Mouse (Mus musculus) hindbrain, postnatal 0 days (tissue): ENCODE data around the gene Osbpl5. TPM values are rescaled to one million over a fixed set of nuclear protein-coding genes. Genes with fewer than 3 reads are reported as not detected.

Experiments used
- ATAC-seq: fragments of 200-750 bp; cut with Nextera tagmentation; 2 replicates; pipeline ENCODE4 v1.8.0; 2017; ENCODE audit warnings: mild to moderate bottlenecking, moderate TSS enrichment, moderate library complexity
- DNase-seq: peaks from one replicate; pipeline ENCODE4 v3.0.0-alpha.2; 2015; ENCODE audit warnings: low spot score
- H3K27ac ChIP-seq: fragments of 300-500 bp; sonication (generic); 2 replicates; pipeline ENCODE4 v1.5.1; 2014; ENCODE audit warnings: mild to moderate bottlenecking
- H3K27me3 ChIP-seq: fragments of 300-500 bp; sonication (generic); 2 replicates; pipeline ENCODE4 v1.6.1; 2014; ENCODE audit warnings: low read length, mixed read lengths; ENCODE audit not compliant: insufficient read depth
- H3K36me3 ChIP-seq: fragments of 300-500 bp; sonication (generic); 2 replicates; pipeline ENCODE4 v1.6.1; 2014; ENCODE audit warnings: low read length, mixed read lengths; ENCODE audit not compliant: insufficient read depth
- H3K4me1 ChIP-seq: fragments of 300-500 bp; sonication (generic); 2 replicates; pipeline ENCODE4 v1.6.1; 2014; ENCODE audit warnings: antibody characterized with exemption, low read length, mixed read lengths; ENCODE audit not compliant: insufficient read depth
- H3K4me2 ChIP-seq: fragments of 300-500 bp; sonication (generic); 2 replicates; pipeline ENCODE4 v1.6.1; 2014; ENCODE audit warnings: low read depth, mild to moderate bottlenecking, low read length, moderate library complexity, mixed read lengths
- H3K4me3 ChIP-seq: fragments of 300-500 bp; sonication (generic); 2 replicates; pipeline ENCODE4 v1.5.1; 2014; ENCODE audit warnings: low read length
- H3K9ac ChIP-seq: fragments of 300-500 bp; sonication (generic); replicated peaks from 2 replicates; pipeline ENCODE4 v1.6.1; 2014; ENCODE audit warnings: mild to moderate bottlenecking, low read length, moderate library complexity, mixed read lengths
- H3K9me3 ChIP-seq: fragments of 300-500 bp; sonication (generic); 2 replicates; pipeline ENCODE4 v1.6.1; 2016; ENCODE audit warnings: low read length, mixed read lengths
- CTCF ChIP-seq: IDR thresholded peaks from 2 replicates; pipeline ENCODE4 v1.5.1; 2016; ENCODE audit warnings: antibody characterized with exemption, control low read depth, low read depth
- WGBS: fragments of 180-500 bp; shearing (Covaris S2); extraction: QIAGEN DNeasy Blood & Tissue Kit; methylation state at CpG from one replicate; pipeline ENCODE4 v1.1.7; 2014; 5-methylcytosine and 5-hydroxymethylcytosine counted together
- polyA plus RNA-seq: library from polyadenylated mRNA; unstranded; fragments of >200 nt; fragmentation: Nextera tagmentation; extraction: Ambion mirVana; gene quantifications from 2 replicates; pipeline ENCODE4 v1.2.1, GENCODE M21; 2015
- total RNA-seq: library from RNA; depleted of rRNA; stranded (reverse); fragments of >200 nt; gene quantifications from 2 replicates; pipeline ENCODE4 v1.2.3, GENCODE M21; 2014

Osbpl5 gene
- total and polyA plus RNA-seq, 2 experiments from 2014 or later: 27.6 to 59.9 TPM

- H3K27ac ChIP-seq: no peak overlapping the region
- no peaks in the 10 kb centered on the region for H3K4me1 ChIP-seq
- no peak for ATAC-seq
- H3K27me3 ChIP-seq: no peaks in the 10 kb centered on the region
- no peak overlapping the region for H3K4me2 ChIP-seq
- no peak overlapping the region for H3K9ac ChIP-seq
- H3K9me3 ChIP-seq: no peaks in the 10 kb centered on the region
- no peak for DNase-seq
- 73% methylated on average over 6 of the region's 6 CpGs for WGBS
- TF ChIP-seq CTCF: no peak
- no peak overlapping the region for H3K4me3 ChIP-seq
- H3K36me3 ChIP-seq: peaks cover 9% of the 10 kb centered on the region; the same call in 1 of the 2 replicates
These were observed 35.7 kb upstream of the Osbpl5 start for GRCm38 (mm10) chr7:143792336-143792985.

GRCm38 (mm10) chr7:143783996-143784829 is 27.4 kb upstream of the Osbpl5 start, which contains the start of gene Mrgpre:
Gene Mrgpre (minus strand): TSS chr7:143784500.
- H3K9ac ChIP-seq: peak within 1 kb of the TSS; percentile 57
- peak within 1 kb of the TSS; percentile 81 for H3K27ac ChIP-seq
- peak within 1 kb of the TSS; percentile 70 for H3K4me2 ChIP-seq
- no peaks in the 10 kb centered on the region for H3K27me3 ChIP-seq
- peaks cover 23% of the 10 kb centered on the region for H3K4me1 ChIP-seq
- WGBS: 2% methylated on average over 21 of the region's 21 CpGs
- DNase-seq (peak; percentile 87), ATAC-seq (peak; percentile 94)
- H3K36me3 ChIP-seq: no peaks in the 10 kb centered on the region
- TF ChIP-seq CTCF: no peak
- peak within 1 kb of the TSS; percentile 46 for H3K4me3 ChIP-seq
- no peaks in the 10 kb centered on the region for H3K9me3 ChIP-seq

GRCm38 (mm10) chr7:143783378-143783995 is 26.7 kb upstream of the Osbpl5 start:
- H3K9ac ChIP-seq: peak overlapping the region; percentile 57
- no peaks in the 10 kb centered on the region for H3K9me3 ChIP-seq
- peak overlapping the region; percentile 81 for H3K27ac ChIP-seq
- ATAC-seq (peak; percentile 78), DNase-seq (no peak)
- no peaks in the 10 kb centered on the region for H3K27me3 ChIP-seq
- H3K36me3 ChIP-seq: no peaks in the 10 kb centered on the region
- no peak for TF ChIP-seq CTCF
- H3K4me3 ChIP-seq: peak overlapping the region; percentile 46
- peak overlapping the region; percentile 70 for H3K4me2 ChIP-seq
- 8% methylated on average over 5 of the region's 6 CpGs for WGBS
- peaks cover 23% of the 10 kb centered on the region for H3K4me1 ChIP-seq

- ATAC-seq: no peak
- Histone ChIP-seq H3K27me3 (no peaks in the 10 kb centered on the region), H3K4me1 (no peaks in the 10 kb centered on the region), H3K4me2 (no peak overlapping the region), H3K4me3 (no peak overlapping the region), H3K9me3 (no peaks in the 10 kb centered on the region), H3K27ac (no peak overlapping the region), H3K36me3 (no peaks in the 10 kb centered on the region), H3K9ac (no peak overlapping the region)
- TF ChIP-seq CTCF: no peak
- no peak for DNase-seq
- WGBS: 66% methylated on average over 2 of the region's 2 CpGs
These were observed 20.6 kb upstream of the Osbpl5 start for GRCm38 (mm10) chr7:143777375-143777774.

- Histone ChIP-seq H3K9me3 (no peaks in the 10 kb centered on the region), H3K4me3 (no peak overlapping the region)
- WGBS: 33% methylated on average over 3 of the region's 3 CpGs
These were observed 19.4 kb upstream of the Osbpl5 start for GRCm38 (mm10) chr7:143776137-143776536.

GRCm38 (mm10) chr7:143769461-143769860 is 12.7 kb upstream of the Osbpl5 start:
- Histone ChIP-seq H3K9ac (no peak overlapping the region), H3K4me2 (no peak overlapping the region), H3K9me3 (no peaks in the 10 kb centered on the region), H3K27ac (no peak overlapping the region), H3K4me3 (no peak overlapping the region), H3K36me3 (no peaks in the 10 kb centered on the region), H3K4me1 (no peaks in the 10 kb centered on the region), H3K27me3 (no peaks in the 10 kb centered on the region)
- ATAC-seq (no peak), DNase-seq (no peak)
- WGBS: 47% methylated on average over 1 of the region's 1 CpGs
- no peak for TF ChIP-seq CTCF

More at GRCm38 (mm10) chr7:143776137-143776536, 19.4 kb upstream of the Osbpl5 start:
- no peaks in the 10 kb centered on the region for H3K27me3 ChIP-seq
- H3K27ac ChIP-seq: no peak overlapping the region
- H3K4me1 ChIP-seq: no peaks in the 10 kb centered on the region
- no peaks in the 10 kb centered on the region for H3K36me3 ChIP-seq
- DNase-seq (no peak), ATAC-seq (no peak)
- H3K9ac ChIP-seq: no peak overlapping the region
- no peak for TF ChIP-seq CTCF
- no peak overlapping the region for H3K4me2 ChIP-seq
